Mouse (Mus musculus): ENCODE measurements around the gene Parpbp. TPM values are rescaled to one million over a fixed set of nuclear protein-coding genes. Genes with fewer than 3 reads are reported as not detected.

The Parpbp gene
- polyA plus RNA-seq, 1 experiment from 2014 or later = 14.8 TPM

GRCm38 (mm10) chr10:88135630-88136029 lies 11.1 kb downstream of the Parpbp start:
- Histone ChIP-seq H3K4me2 (no peak overlapping the region), H3K36me3 (ENCODE audit: control insufficient read depth, insufficient read depth, low read length) (0 out of 2 replicates have a peak, but pooled peaks cover 3% of the 10 kb centered on the region), H3K4me3 (ENCODE audit: low read depth, low read length) (no peak overlapping the region), H3K27ac (ENCODE audit: low read depth, low read length) (no peak overlapping the region), H3K27me3 (ENCODE audit: control insufficient read depth, insufficient read depth, low read length) (no peaks in the 10 kb centered on the region), H3K9ac (ENCODE audit: low read depth, low read length) (no peak overlapping the region), H3K9me3 (replicated peaks; ENCODE audit: control insufficient read depth, low read length) (no peaks in the 10 kb centered on the region), H3K4me1 (ENCODE audit: control insufficient read depth, insufficient read depth, low read length) (no peaks in the 10 kb centered on the region)
- ATAC-seq (replicated peaks; ENCODE audit: insufficient number of reproducible peaks, low FRiP score, low TSS enrichment) = no peak
- WGBS (ENCODE audit: insufficient replicate concordance) = 95% methylated on average over 16 of the region's 16 CpGs

GRCm38 (mm10) chr10:88119721-88120120 lies 27.0 kb downstream of the Parpbp start:
- Histone ChIP-seq H3K4me1 (ENCODE audit: control insufficient read depth, insufficient read depth, low read length) (no peaks in the 10 kb centered on the region), H3K36me3 (ENCODE audit: control insufficient read depth, insufficient read depth, low read length) (no peaks in the 10 kb centered on the region; the same call in 1 of the 2 replicates), H3K9me3 (replicated peaks; ENCODE audit: control insufficient read depth, low read length) (no peaks in the 10 kb centered on the region), H3K27me3 (ENCODE audit: control insufficient read depth, insufficient read depth, low read length) (no peaks in the 10 kb centered on the region), H3K4me2 (no peak overlapping the region), H3K9ac (ENCODE audit: low read depth, low read length) (no peak overlapping the region), H3K4me3 (ENCODE audit: low read depth, low read length) (no peak overlapping the region), H3K27ac (ENCODE audit: low read depth, low read length) (no peak overlapping the region)
- no peak for ATAC-seq (replicated peaks; ENCODE audit: insufficient number of reproducible peaks, low FRiP score, low TSS enrichment)

- 86% methylated on average over 2 of the region's 2 CpGs for WGBS (ENCODE audit: insufficient replicate concordance)
- ATAC-seq (replicated peaks; ENCODE audit: insufficient number of reproducible peaks, low FRiP score, low TSS enrichment) = no peak
- no peaks in the 10 kb centered on the region for H3K9me3 ChIP-seq (replicated peaks; ENCODE audit: control insufficient read depth, low read length)
Observed at GRCm38 (mm10) chr10:88113290-88113689, 33.5 kb downstream of the Parpbp start.

GRCm38 (mm10) chr10:88106169-88106568 lies 40.6 kb downstream of the Parpbp start:
- H3K27me3 ChIP-seq (ENCODE audit: control insufficient read depth, insufficient read depth, low read length) = no peaks in the 10 kb centered on the region
- no peaks in the 10 kb centered on the region for H3K9me3 ChIP-seq (replicated peaks; ENCODE audit: control insufficient read depth, low read length)
- ATAC-seq (replicated peaks; ENCODE audit: insufficient number of reproducible peaks, low FRiP score, low TSS enrichment) = no peak
- WGBS (ENCODE audit: insufficient replicate concordance) = 86% methylated on average over 2 of the region's 2 CpGs
- no peak overlapping the region for H3K27ac ChIP-seq (ENCODE audit: low read depth, low read length)
- H3K4me2 ChIP-seq = no peak overlapping the region
- no peaks in the 10 kb centered on the region for H3K36me3 ChIP-seq (ENCODE audit: control insufficient read depth, insufficient read depth, low read length)
- no peaks in the 10 kb centered on the region for H3K4me1 ChIP-seq (ENCODE audit: control insufficient read depth, insufficient read depth, low read length)
- H3K4me3 ChIP-seq (ENCODE audit: low read depth, low read length) = no peak overlapping the region
- H3K9ac ChIP-seq (ENCODE audit: low read depth, low read length) = no peak overlapping the region

More at GRCm38 (mm10) chr10:88113290-88113689, 33.5 kb downstream of the Parpbp start:
- no peaks in the 10 kb centered on the region for H3K4me1 ChIP-seq (ENCODE audit: control insufficient read depth, insufficient read depth, low read length)
- H3K4me3 ChIP-seq (ENCODE audit: low read depth, low read length) = no peak overlapping the region
- H3K27ac ChIP-seq (ENCODE audit: low read depth, low read length) = no peak overlapping the region
- no peak overlapping the region for H3K4me2 ChIP-seq
- H3K27me3 ChIP-seq (ENCODE audit: control insufficient read depth, insufficient read depth, low read length) = no peaks in the 10 kb centered on the region
- H3K36me3 ChIP-seq (ENCODE audit: control insufficient read depth, insufficient read depth, low read length) = peaks cover 3% of the 10 kb centered on the region; the same call in 1 of the 2 replicates
- H3K9ac ChIP-seq (ENCODE audit: low read depth, low read length) = no peak overlapping the region

GRCm38 (mm10) chr10:88090772-88091171 lies 56.0 kb downstream of the Parpbp start, which contains the start of gene Pmch:
Gene Pmch (plus strand): TSS chr10:88091072.
- H3K4me1 ChIP-seq (ENCODE audit: control insufficient read depth, insufficient read depth, low read length) = no peaks in the 10 kb centered on the region
- WGBS (ENCODE audit: insufficient replicate concordance) = 70% methylated on average over 5 of the region's 5 CpGs
- H3K4me2 ChIP-seq = no peak within 1 kb of the TSS
- no peak for ATAC-seq (replicated peaks; ENCODE audit: insufficient number of reproducible peaks, low FRiP score, low TSS enrichment)
- H3K27ac ChIP-seq (ENCODE audit: low read depth, low read length) = no peak within 1 kb of the TSS
- H3K9ac ChIP-seq (ENCODE audit: low read depth, low read length) = no peak within 1 kb of the TSS
- no peaks in the 10 kb centered on the region for H3K9me3 ChIP-seq (replicated peaks; ENCODE audit: control insufficient read depth, low read length)
- H3K36me3 ChIP-seq (ENCODE audit: control insufficient read depth, insufficient read depth, low read length) = no peaks in the 10 kb centered on the region
- no peak within 1 kb of the TSS for H3K4me3 ChIP-seq (ENCODE audit: low read depth, low read length)
- H3K27me3 ChIP-seq (ENCODE audit: control insufficient read depth, insufficient read depth, low read length) = no peaks in the 10 kb centered on the region

GRCm38 (mm10) chr10:88067377-88067776 lies 79.4 kb downstream of the Parpbp start:
- Histone ChIP-seq H3K9ac (ENCODE audit: low read depth, low read length) (no peak overlapping the region), H3K27ac (ENCODE audit: low read depth, low read length) (no peak overlapping the region), H3K27me3 (ENCODE audit: control insufficient read depth, insufficient read depth, low read length) (no peaks in the 10 kb centered on the region), H3K9me3 (replicated peaks; ENCODE audit: control insufficient read depth, low read length) (no peaks in the 10 kb centered on the region), H3K4me3 (ENCODE audit: low read depth, low read length) (no peak overlapping the region), H3K4me2 (no peak overlapping the region), H3K36me3 (ENCODE audit: control insufficient read depth, insufficient read depth, low read length) (no peaks in the 10 kb centered on the region), H3K4me1 (ENCODE audit: control insufficient read depth, insufficient read depth, low read length) (no peaks in the 10 kb centered on the region)
- WGBS (ENCODE audit: insufficient replicate concordance) = 51% methylated on average over 3 of the region's 3 CpGs
- ATAC-seq (replicated peaks; ENCODE audit: insufficient number of reproducible peaks, low FRiP score, low TSS enrichment) = no peak

- no peak for ATAC-seq (replicated peaks; ENCODE audit: insufficient number of reproducible peaks, low FRiP score, low TSS enrichment)
- no peaks in the 10 kb centered on the region for H3K9me3 ChIP-seq (replicated peaks; ENCODE audit: control insufficient read depth, low read length)
- no peak overlapping the region for H3K27ac ChIP-seq (ENCODE audit: low read depth, low read length)
- H3K4me2 ChIP-seq = no peak overlapping the region
- H3K36me3 ChIP-seq (ENCODE audit: control insufficient read depth, insufficient read depth, low read length) = no peaks in the 10 kb centered on the region
- WGBS (ENCODE audit: insufficient replicate concordance) = 59% methylated on average over 2 of the region's 2 CpGs
- H3K27me3 ChIP-seq (ENCODE audit: control insufficient read depth, insufficient read depth, low read length) = no peaks in the 10 kb centered on the region
- H3K4me1 ChIP-seq (ENCODE audit: control insufficient read depth, insufficient read depth, low read length) = no peaks in the 10 kb centered on the region
- H3K4me3 ChIP-seq (ENCODE audit: low read depth, low read length) = no peak overlapping the region
- no peak overlapping the region for H3K9ac ChIP-seq (ENCODE audit: low read depth, low read length)
Observed at GRCm38 (mm10) chr10:88064872-88065271, 81.9 kb downstream of the Parpbp start.

- ATAC-seq (replicated peaks; ENCODE audit: insufficient number of reproducible peaks, low FRiP score, low TSS enrichment) = no peak
- no peak overlapping the region for H3K4me3 ChIP-seq (ENCODE audit: low read depth, low read length)
- WGBS (ENCODE audit: insufficient replicate concordance) = 82% methylated on average over 4 of the region's 4 CpGs
- no peaks in the 10 kb centered on the region for H3K9me3 ChIP-seq (replicated peaks; ENCODE audit: control insufficient read depth, low read length)
- no peaks in the 10 kb centered on the region for H3K27me3 ChIP-seq (ENCODE audit: control insufficient read depth, insufficient read depth, low read length)
- H3K4me2 ChIP-seq = no peak overlapping the region
- H3K27ac ChIP-seq (ENCODE audit: low read depth, low read length) = no peak overlapping the region
- H3K4me1 ChIP-seq (ENCODE audit: control insufficient read depth, insufficient read depth, low read length) = no peaks in the 10 kb centered on the region
- no peak overlapping the region for H3K9ac ChIP-seq (ENCODE audit: low read depth, low read length)
- H3K36me3 ChIP-seq (ENCODE audit: control insufficient read depth, insufficient read depth, low read length) = no peaks in the 10 kb centered on the region
Observed at GRCm38 (mm10) chr10:88063436-88063835, 83.3 kb downstream of the Parpbp start.

- H3K9me3 ChIP-seq (replicated peaks; ENCODE audit: control insufficient read depth, low read length) = no peaks in the 10 kb centered on the region
- H3K9ac ChIP-seq (ENCODE audit: low read depth, low read length) = no peak overlapping the region
- ATAC-seq (replicated peaks; ENCODE audit: insufficient number of reproducible peaks, low FRiP score, low TSS enrichment) = no peak
- 67% methylated on average over 14 of the region's 14 CpGs for WGBS (ENCODE audit: insufficient replicate concordance)
- no peaks in the 10 kb centered on the region for H3K36me3 ChIP-seq (ENCODE audit: control insufficient read depth, insufficient read depth, low read length)
- no peak overlapping the region for H3K27ac ChIP-seq (ENCODE audit: low read depth, low read length)
- no peaks in the 10 kb centered on the region for H3K4me1 ChIP-seq (ENCODE audit: control insufficient read depth, insufficient read depth, low read length)
- no peaks in the 10 kb centered on the region for H3K27me3 ChIP-seq (ENCODE audit: control insufficient read depth, insufficient read depth, low read length)
- no peak overlapping the region for H3K4me2 ChIP-seq
- no peak overlapping the region for H3K4me3 ChIP-seq (ENCODE audit: low read depth, low read length)
Observed at GRCm38 (mm10) chr10:88056950-88057649, 89.6 kb downstream of the Parpbp start.
